Mouse (Mus musculus): ENCODE measurements around the gene Ercc8. TPM values are rescaled to one million over a fixed set of nuclear protein-coding genes. Genes with fewer than 3 reads are reported as not detected.
A peak's percentile ranks its signal among the peaks of the same experiment; 100 is the strongest.

The Ercc8 gene
- 14.6 and 16.4 TPM in 2 replicates for polyA plus RNA-seq (2015; fragmentation: Nextera tagmentation; extraction: Ambion mirVana)

DNA sequence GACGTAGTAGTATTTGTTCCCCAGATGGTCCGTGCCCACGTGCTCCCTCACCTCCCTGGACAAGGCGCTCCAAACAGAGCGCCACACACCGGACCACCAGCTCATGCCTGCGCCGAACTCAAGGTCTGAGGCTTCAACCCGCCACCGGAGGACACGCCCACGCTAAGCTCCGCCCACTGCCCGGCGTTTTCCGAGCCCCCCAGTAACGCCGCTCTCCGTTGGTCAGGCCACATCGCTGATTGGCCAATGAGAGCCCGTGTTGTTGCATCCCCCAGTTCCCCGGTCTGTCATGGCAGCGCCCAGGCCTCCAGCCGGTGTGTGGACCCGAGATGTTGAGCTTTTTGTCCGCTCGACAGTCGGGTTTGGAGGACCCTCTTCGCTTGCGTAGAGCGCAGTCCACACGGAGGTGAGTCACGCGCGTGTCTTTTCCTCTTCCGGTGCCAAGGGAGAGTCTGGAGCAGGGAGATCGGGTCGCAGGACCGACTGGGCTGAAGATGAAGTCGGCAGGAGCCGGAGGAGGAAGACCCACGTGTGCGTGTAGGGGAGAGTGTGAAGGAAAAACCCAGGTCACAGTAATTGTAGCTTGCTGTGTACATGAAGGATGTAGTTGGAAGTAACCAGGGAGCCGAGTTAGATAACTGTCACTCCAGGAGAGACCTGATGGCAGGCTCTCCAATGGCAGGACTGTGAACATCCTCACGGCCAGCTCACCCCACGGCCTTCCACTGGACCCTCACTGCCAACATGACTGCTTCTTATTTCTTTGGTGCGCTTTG lies at the start of gene Ercc8, which contains the start of gene Ndufaf2:
TSS of gene Ercc8 (plus strand) at position 267 of the 776 bp plus-strand sequence.
TSS of gene Ndufaf2 (minus strand) at position 159 of the 776 bp plus-strand sequence.
- under 1% methylated on average over 47 of the region's 47 CpGs for WGBS
- Histone ChIP-seq H3K27me3 (no peaks in the 10 kb centered on the region), H3K9ac (peak within 1 kb of the TSS; percentile 52), H3K36me3 (peaks cover 11% of the 10 kb centered on the region), H3K4me1 (peaks cover 9% of the 10 kb centered on the region), H3K27ac (no peak within 1 kb of the TSS), H3K9me3 (no peaks in the 10 kb centered on the region), H3K4me2 (peak within 1 kb of the TSS; percentile 79), H3K4me3 (peak within 1 kb of the TSS; percentile 74)
- ATAC-seq (ENCODE audit: insufficient number of reproducible peaks, low FRiP score, low TSS enrichment, low read depth), result peak; percentile 98

DNA sequence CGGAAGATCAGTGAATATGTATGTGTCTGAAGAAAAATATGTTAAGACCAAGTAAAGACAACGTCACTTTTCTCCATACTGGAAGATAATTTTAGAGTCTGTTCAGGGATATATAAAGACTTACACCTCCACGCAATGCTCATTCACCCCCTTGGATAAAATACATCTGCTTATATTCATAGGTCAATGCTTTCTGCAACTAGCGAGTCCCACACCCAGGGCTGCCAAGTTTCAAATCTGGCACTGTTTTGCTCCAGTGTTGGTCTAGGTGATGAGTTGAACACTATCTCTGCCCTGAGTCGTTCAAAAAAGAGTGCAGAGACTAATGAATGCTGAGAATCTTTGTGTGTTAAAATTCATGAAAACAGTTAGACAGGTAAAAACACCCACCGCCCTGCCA lies 47.6 kb upstream of the Ercc8 start:
- Histone ChIP-seq H3K27ac (no peak overlapping the region), H3K4me2 (no peak overlapping the region), H3K27me3 (no peaks in the 10 kb centered on the region), H3K4me3 (no peak overlapping the region), H3K4me1 (no peaks in the 10 kb centered on the region), H3K9me3 (no peaks in the 10 kb centered on the region), H3K36me3 (no peaks in the 10 kb centered on the region), H3K9ac (no peak overlapping the region)
- 83% methylated on average over 6 of the region's 6 CpGs for WGBS
- no peak for ATAC-seq (ENCODE audit: insufficient number of reproducible peaks, low FRiP score, low TSS enrichment, low read depth)

DNA sequence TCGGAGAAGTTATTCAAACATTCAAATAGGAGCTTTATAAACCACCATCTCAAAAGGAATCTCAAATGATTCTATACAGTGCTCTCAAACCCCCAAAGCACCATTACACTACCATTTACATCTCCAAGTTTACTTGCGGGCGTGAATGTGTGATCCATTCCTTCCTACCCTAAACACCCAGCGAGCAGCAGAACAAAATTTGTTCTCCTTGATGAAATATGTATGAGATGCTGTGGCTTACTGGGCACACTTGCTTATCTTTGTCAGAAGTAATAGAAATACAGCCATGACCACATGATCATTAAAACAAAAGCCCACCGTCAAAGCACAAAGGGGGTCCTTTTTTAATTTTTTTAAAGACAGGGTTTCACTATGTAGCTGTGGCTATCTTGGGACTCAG lies 45.0 kb upstream of the Ercc8 start:
- Histone ChIP-seq H3K4me3 (no peak overlapping the region), H3K4me1 (no peaks in the 10 kb centered on the region), H3K9ac (no peak overlapping the region), H3K4me2 (no peak overlapping the region), H3K27ac (no peak overlapping the region), H3K36me3 (no peaks in the 10 kb centered on the region), H3K27me3 (no peaks in the 10 kb centered on the region), H3K9me3 (no peaks in the 10 kb centered on the region)
- WGBS, result 88% methylated on average over 5 of the region's 5 CpGs
- no peak for ATAC-seq (ENCODE audit: insufficient number of reproducible peaks, low FRiP score, low TSS enrichment, low read depth)

DNA sequence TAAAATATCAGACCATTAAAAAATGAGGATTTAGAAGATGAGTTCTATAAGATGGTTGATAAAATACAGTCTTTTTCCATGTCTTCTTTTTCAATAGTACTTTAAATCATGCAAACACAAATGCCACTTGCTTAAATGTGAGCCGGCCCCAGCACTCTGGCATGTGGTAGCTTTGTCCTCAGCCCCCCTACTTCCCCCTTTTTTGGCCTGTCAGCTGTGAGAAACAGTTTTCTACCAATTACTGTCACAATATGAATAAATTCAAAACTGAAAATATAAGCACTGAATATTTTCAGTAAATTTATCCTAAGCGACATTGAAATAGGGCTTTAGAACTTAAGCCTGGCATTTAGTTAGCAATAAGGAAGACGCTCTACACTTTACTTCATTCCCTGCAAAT lies 44.3 kb upstream of the Ercc8 start:
- WGBS, result 75% methylated on average over 3 of the region's 3 CpGs
- Histone ChIP-seq H3K9ac (no peak overlapping the region), H3K4me3 (no peak overlapping the region), H3K27ac (no peak overlapping the region), H3K27me3 (no peaks in the 10 kb centered on the region), H3K9me3 (no peaks in the 10 kb centered on the region), H3K36me3 (no peaks in the 10 kb centered on the region), H3K4me1 (no peaks in the 10 kb centered on the region), H3K4me2 (no peak overlapping the region)
- no peak for ATAC-seq (ENCODE audit: insufficient number of reproducible peaks, low FRiP score, low TSS enrichment, low read depth)

DNA sequence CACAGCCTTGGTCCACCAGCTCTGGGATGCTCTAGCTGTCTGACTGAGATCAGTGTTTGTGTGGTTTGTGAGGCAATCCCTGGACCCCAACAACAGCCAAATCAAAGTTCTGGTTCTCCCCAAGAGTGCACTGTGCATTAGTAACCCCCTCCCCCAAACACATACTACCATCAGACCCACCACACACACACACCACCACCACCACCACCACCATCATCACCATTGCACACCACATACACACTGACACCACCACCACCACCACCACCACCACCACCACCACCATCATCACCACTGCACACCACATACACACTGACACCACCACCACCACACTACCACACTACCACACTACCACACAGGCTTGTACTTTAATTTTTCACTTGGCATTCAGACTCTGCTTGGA lies 40.9 kb upstream of the Ercc8 start:
- Histone ChIP-seq H3K9ac (no peak overlapping the region), H3K27ac (no peak overlapping the region), H3K4me2 (no peak overlapping the region), H3K36me3 (no peaks in the 10 kb centered on the region), H3K9me3 (no peaks in the 10 kb centered on the region), H3K4me3 (no peak overlapping the region), H3K4me1 (no peaks in the 10 kb centered on the region), H3K27me3 (no peaks in the 10 kb centered on the region)
- ATAC-seq (ENCODE audit: insufficient number of reproducible peaks, low FRiP score, low TSS enrichment, low read depth), result no peak

DNA sequence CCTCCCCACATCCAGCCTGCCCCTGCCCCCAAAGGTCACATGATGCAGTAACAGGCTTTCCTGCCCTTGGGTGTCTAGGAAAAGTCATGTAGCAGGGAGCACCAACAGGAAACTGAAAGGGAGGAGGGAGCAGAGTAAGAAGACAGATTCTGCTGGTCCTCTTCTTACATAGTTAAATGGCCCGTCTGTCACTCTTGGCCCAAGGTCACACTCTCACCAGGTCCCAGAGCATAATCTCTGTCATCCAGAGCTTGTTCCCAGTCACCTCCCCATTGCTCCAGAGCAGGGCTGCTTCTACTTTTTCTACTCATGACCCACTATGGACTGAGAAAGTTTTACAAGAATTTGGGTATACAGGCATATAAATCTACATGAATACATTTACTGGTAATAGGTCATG lies 40.3 kb upstream of the Ercc8 start:
- WGBS, result 59% methylated on average over 1 of the region's 1 CpGs
- H3K36me3 ChIP-seq, result no peaks in the 10 kb centered on the region
- H3K9ac ChIP-seq, result no peak overlapping the region
- H3K4me3 ChIP-seq, result no peak overlapping the region
- no peak overlapping the region for H3K4me2 ChIP-seq
- no peaks in the 10 kb centered on the region for H3K4me1 ChIP-seq
- H3K27ac ChIP-seq, result no peak overlapping the region
- no peak for ATAC-seq (ENCODE audit: insufficient number of reproducible peaks, low FRiP score, low TSS enrichment, low read depth)
- no peaks in the 10 kb centered on the region for H3K27me3 ChIP-seq
- H3K9me3 ChIP-seq, result no peaks in the 10 kb centered on the region

DNA sequence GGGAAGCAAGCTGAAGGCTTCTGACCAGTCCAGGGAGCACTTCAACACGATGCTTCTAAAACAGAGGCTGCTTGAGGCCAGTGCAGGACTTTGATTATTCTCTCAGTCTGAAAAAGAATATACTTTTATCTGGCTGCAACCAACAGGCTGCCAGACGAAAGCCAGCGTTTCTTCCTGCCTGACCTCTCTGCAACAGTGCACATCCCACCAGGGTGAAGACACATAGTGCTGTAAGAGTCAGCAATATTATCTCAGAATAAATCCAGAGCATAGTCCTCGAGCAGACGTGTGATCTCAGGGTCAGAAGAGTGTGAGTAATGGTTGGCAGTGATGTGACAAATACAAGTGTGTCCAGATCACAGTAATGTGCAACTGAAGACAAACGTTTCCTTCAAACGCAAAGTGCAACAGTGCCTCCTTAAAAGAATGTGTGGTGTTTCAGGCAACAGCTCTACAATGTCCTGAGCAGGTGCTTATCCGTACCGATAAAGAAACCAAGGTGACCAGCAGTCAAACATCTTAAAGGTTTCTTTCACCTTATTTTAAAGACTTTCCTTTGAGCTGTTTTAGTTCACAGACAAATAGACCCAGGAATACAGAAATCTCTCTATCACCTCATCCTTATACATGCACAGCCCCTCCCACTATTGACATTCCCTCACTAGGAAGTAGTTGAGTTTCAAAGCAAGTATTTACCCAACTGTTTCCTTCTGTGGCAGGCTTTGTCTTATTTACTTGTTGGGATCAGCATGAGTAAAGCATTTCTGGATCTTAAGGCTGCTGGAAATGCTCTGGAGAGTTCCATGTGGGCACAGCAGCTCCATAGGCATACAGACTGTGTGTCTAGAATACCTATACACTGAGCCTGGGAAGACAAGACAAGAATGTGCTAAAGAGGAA lies 38.9 kb upstream of the Ercc8 start:
- H3K4me3 ChIP-seq, result no peak overlapping the region
- H3K4me2 ChIP-seq, result no peak overlapping the region
- H3K27ac ChIP-seq, result no peak overlapping the region
- H3K27me3 ChIP-seq, result no peaks in the 10 kb centered on the region
- 0 out of 2 replicates have a peak, but pooled peaks cover 2% of the 10 kb centered on the region for H3K4me1 ChIP-seq
- H3K9ac ChIP-seq, result no peak overlapping the region
- WGBS, result 79% methylated on average over 9 of the region's 9 CpGs
- H3K36me3 ChIP-seq, result no peaks in the 10 kb centered on the region
- ATAC-seq (ENCODE audit: insufficient number of reproducible peaks, low FRiP score, low TSS enrichment, low read depth), result no peak
- no peaks in the 10 kb centered on the region for H3K9me3 ChIP-seq

DNA sequence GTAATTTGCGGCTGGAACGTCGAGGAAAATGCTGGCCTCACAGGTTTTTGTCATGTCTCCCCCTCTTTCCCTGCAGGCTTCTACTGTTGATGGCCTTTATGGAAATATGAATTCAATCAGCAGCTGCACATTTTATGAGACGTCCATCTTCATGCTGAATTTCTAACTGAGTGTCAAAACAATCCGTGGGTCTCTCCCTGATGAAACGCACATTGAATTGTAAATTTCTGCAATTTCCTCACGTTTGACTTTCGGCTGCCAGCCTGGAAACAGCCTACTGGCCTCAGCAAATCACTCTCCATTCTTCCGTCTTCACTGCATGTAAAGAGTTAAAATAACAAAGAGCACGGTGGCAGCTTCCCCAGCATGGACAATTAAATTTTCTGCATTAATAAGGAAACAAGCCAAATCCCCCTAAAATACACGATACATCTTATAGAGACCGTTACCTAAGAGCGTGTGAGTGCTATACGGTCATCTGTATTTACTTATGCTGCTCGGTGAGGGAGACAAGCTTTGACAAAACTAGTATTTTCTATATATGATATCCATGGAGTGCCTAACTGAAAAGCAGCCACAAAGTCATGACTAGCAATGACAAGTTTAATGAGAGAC lies 35.3 kb upstream of the Ercc8 start:
- no peak overlapping the region for H3K4me2 ChIP-seq
- no peaks in the 10 kb centered on the region for H3K9me3 ChIP-seq
- H3K9ac ChIP-seq, result no peak overlapping the region
- no peaks in the 10 kb centered on the region for H3K36me3 ChIP-seq
- WGBS, result 30% methylated on average over 15 of the region's 15 CpGs
- no peak overlapping the region for H3K4me3 ChIP-seq
- H3K27ac ChIP-seq, result no peak overlapping the region
- H3K27me3 ChIP-seq, result no peaks in the 10 kb centered on the region
- no peak for ATAC-seq (ENCODE audit: insufficient number of reproducible peaks, low FRiP score, low TSS enrichment, low read depth)
- H3K4me1 ChIP-seq, result 0 out of 2 replicates have a peak, but pooled peaks cover 2% of the 10 kb centered on the region

DNA sequence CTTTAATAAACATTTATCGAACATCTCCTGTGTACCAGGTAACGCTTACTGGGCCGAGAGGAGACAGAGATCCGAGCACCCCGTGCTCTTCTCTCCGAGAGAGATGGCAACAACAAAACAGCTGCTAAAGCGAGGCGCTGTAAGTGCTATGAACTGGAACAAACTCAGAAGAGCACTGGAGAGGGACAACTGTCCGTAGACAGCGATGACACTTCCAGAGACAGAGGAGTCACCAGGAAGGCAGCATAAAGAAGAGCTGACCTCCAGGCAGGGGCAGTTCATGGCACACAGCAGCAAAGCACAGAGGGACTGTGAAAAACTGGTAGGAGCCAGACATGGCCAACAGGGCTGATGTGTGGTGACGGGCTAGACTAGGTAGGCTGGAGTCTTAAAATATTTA lies 34.4 kb upstream of the Ercc8 start:
- Histone ChIP-seq H3K9ac (no peak overlapping the region), H3K4me2 (no peak overlapping the region), H3K27ac (no peak overlapping the region), H3K4me1 (0 out of 2 replicates have a peak, but pooled peaks cover 2% of the 10 kb centered on the region), H3K27me3 (no peaks in the 10 kb centered on the region), H3K9me3 (no peaks in the 10 kb centered on the region), H3K36me3 (no peaks in the 10 kb centered on the region), H3K4me3 (no peak overlapping the region)
- 84% methylated on average over 11 of the region's 11 CpGs for WGBS
- no peak for ATAC-seq (ENCODE audit: insufficient number of reproducible peaks, low FRiP score, low TSS enrichment, low read depth)

DNA sequence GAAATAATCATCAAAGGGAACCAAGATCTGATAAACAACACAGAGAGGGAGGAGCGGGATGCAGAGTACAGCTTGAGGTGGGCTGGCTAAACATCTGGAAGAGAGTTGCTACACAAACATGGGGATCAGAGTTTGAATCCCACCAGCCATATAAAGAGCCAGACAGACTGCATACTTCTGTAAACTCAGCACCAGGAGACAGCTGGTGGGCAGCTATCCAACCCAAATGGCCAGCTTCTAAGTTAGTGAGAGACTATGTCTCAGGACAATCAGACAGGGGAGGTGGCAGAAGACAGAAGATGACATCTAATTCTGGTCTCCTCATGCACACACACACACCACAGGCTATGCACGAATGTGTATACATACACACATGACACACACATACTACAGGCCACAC lies 32.3 kb upstream of the Ercc8 start:
- no peaks in the 10 kb centered on the region for H3K36me3 ChIP-seq
- no peak overlapping the region for H3K4me2 ChIP-seq
- no peak overlapping the region for H3K9ac ChIP-seq
- 0 out of 2 replicates have a peak, but pooled peaks cover 2% of the 10 kb centered on the region for H3K4me1 ChIP-seq
- H3K27ac ChIP-seq, result no peak overlapping the region
- ATAC-seq (ENCODE audit: insufficient number of reproducible peaks, low FRiP score, low TSS enrichment, low read depth), result no peak
- 84% methylated on average over 2 of the region's 2 CpGs for WGBS
- no peaks in the 10 kb centered on the region for H3K9me3 ChIP-seq
- H3K27me3 ChIP-seq, result no peaks in the 10 kb centered on the region
- no peak overlapping the region for H3K4me3 ChIP-seq

DNA sequence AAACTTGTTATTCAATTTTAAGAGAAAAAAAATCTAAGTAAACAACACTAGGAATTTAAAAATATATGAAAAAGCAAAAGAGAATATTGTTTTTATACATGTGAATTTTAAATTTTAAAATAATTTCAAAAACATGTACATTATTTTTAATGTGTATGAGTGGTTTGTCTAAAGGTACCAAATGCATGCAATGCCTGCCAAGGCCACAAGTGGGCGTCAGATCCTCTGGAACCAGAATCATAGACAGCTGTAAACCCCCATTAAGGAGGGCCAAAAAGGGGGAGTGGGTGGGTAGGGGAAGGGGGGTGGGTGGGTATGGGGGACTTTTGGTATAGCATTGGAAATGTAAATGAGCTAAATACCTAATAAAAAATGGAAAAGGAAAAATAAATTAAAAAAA lies 31.4 kb upstream of the Ercc8 start:
- no peaks in the 10 kb centered on the region for H3K9me3 ChIP-seq
- H3K4me2 ChIP-seq, result no peak overlapping the region
- no peaks in the 10 kb centered on the region for H3K27me3 ChIP-seq
- H3K4me3 ChIP-seq, result no peak overlapping the region
- H3K27ac ChIP-seq, result no peak overlapping the region
- no peak overlapping the region for H3K9ac ChIP-seq
- H3K36me3 ChIP-seq, result no peaks in the 10 kb centered on the region
- H3K4me1 ChIP-seq, result 0 out of 2 replicates have a peak, but pooled peaks cover 2% of the 10 kb centered on the region
- no peak for ATAC-seq (ENCODE audit: insufficient number of reproducible peaks, low FRiP score, low TSS enrichment, low read depth)
- 8% methylated on average over 1 of the region's 1 CpGs for WGBS
